Mouse (Mus musculus): ENCODE data around the gene Arid1a.
"Not testable (repeated sequence)": the region's sequence is repeated elsewhere in the genome, so short reads cannot be mapped to it uniquely, and the experiment has no call there.

Arid1a gene

DNA sequence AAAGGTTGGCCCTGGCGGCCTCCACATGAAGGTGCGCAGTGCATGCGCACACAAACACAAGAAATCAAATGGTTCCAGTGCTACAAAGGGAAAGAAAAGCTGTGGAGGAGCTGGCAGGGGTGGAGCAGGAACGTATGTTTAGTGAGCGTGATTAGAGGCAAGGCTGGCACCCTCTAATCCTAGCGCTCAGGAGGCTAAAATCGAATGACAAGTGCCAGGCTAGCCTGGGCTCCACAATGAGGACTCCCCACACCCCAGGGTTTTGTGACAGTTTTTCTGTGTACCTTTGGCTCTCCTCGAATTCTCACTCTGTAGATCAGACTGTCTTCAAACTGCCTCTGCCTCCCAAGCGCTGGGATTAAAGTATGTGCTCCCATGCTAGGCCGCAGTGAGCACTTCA, 103.8 kb downstream of the Arid1a start:
- no peak for DNase-seq (ENCODE audit: low read depth, low spot score)

- no peak for DNase-seq (ENCODE audit: low read depth, low spot score)
Observed at GRCm38 (mm10) chr4:133651986-133652385, 104.6 kb downstream of the Arid1a start.

GRCm38 (mm10) chr4:133651445-133651844, 105.1 kb downstream of the Arid1a start:
- DNase-seq (ENCODE audit: low read depth, low spot score), result no peak

- DNase-seq (ENCODE audit: low read depth, low spot score), result no peak
Observed at GRCm38 (mm10) chr4:133649989-133650699, 106.4 kb downstream of the Arid1a start, which contains the start of gene Zdhhc18. TSS of gene Zdhhc18 (minus strand) at chr4:133650154.

DNA sequence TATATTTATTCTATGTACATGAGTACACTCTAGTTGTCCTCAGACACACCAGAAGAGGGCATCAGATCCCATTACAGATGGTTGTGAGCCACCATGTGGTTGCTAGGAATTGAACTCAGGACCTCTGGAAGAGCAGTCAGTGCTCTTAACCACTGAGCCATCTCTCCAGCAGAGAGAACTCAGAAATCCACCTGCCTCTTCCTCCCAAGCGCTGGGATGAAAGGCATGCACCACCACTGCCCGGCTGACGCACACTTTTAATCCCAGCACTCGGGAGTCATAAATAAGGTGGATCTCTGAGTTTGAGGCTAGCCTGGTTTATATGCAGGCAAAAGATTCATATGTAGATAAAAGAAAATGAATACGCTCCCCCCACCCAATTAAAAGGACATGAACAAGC, 107.1 kb downstream of the Arid1a start:
- DNase-seq (ENCODE audit: low read depth, low spot score), result not testable (repeated sequence)

- DNase-seq (ENCODE audit: low read depth, low spot score), result no peak
Observed at GRCm38 (mm10) chr4:133645680-133646079, 110.9 kb downstream of the Arid1a start.

DNA sequence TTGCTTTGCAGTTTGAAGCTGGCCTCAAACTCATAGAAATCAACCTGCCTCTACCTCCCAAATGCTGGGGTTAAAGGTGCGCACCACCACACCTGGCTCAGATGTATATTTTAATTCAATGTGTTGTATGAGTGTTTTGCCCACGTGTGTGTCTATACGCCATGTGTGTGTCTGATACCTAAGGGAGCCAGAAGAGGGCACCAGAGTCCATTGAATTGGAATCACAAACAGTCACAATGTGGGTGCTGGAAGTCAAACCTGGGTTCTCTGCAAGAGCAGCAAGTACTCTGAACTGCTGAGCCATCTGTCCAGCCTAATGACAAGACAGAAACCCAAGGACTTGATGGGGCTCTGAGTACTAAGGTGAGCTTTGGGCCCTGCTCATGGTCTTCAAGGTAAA, 111.4 kb downstream of the Arid1a start:
- no peak for DNase-seq (ENCODE audit: low read depth, low spot score)

GRCm38 (mm10) chr4:133634043-133634410, 122.5 kb downstream of the Arid1a start:
- DNase-seq (ENCODE audit: low read depth, low spot score), result no peak

DNA sequence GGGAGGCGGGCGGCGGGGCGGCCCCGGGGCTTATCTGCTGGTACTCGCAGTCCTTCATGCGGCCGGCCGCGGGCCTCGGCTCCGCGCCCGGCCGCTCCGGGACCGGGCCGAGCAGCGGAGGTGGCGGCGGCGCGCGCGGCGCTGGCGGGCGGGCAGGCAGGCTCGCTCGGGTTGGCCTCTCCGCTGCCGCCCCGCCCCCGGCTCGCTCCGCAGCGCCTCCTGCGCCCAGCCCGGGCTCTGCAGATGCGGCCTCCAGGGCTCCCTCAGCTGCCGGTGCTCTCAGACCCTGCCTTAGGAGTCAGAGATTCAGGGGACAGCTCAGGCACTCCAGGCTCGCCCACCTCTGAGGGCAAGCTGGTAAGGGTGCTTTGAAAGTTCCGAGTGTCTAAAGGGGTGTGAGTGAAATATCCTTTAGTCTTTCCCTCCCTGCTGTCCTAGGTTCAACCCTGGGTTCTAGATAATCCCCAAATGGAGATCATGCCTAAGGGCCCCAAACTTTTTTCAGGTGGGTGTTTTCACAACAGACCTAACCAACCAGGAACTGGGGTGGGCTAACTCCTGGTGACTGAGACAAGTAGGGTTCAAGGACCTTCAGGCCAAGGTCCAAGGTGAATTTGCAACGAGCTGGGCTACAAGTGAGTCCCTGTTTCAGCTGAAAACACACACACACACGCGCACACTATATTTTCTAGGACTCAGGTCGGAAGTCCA, 123.1 kb downstream of the Arid1a start:
- no peak for DNase-seq (ENCODE audit: low read depth, low spot score)

GRCm38 (mm10) chr4:133632483-133633327, 123.9 kb downstream of the Arid1a start:
- no peak for DNase-seq (ENCODE audit: low read depth, low spot score)

- no peak for DNase-seq (ENCODE audit: low read depth, low spot score)
Observed at GRCm38 (mm10) chr4:133631769-133632411, 124.7 kb downstream of the Arid1a start.

GRCm38 (mm10) chr4:133631071-133631768, 125.3 kb downstream of the Arid1a start:
- DNase-seq (ENCODE audit: low read depth, low spot score), result no peak

- DNase-seq (ENCODE audit: low read depth, low spot score), result no peak
Observed at GRCm38 (mm10) chr4:133630326-133630920, 126.1 kb downstream of the Arid1a start.

GRCm38 (mm10) chr4:133629191-133629590, 127.4 kb downstream of the Arid1a start:
- DNase-seq (ENCODE audit: low read depth, low spot score), result no peak

All from telencephalon, adult 2 months (tissue).